Mouse (Mus musculus) cortical plate, adult 2 months (tissue): ENCODE results near the gene Pih1d1.

Source experiments
- CTCF ChIP-seq: fragments of 200-500 bp; IDR thresholded peaks from 2 replicates; pipeline ENCODE4 v1.5.1; 2011; ENCODE audit warnings: mild to moderate bottlenecking, control low read depth, low read length; ENCODE audit not compliant: insufficient read depth; ENCODE audit errors: extremely low read depth
- POLR2A ChIP-seq: fragments of 200-500 bp; IDR thresholded peaks from 2 replicates; pipeline ENCODE4 v1.6.1; 2011; ENCODE audit warnings: mild to moderate bottlenecking, low read length, control low read depth; ENCODE audit not compliant: insufficient read depth; ENCODE audit errors: extremely low read depth

GRCm38 (mm10) chr7:45131850-45132249, 22.3 kb upstream of the Pih1d1 start:
- TF ChIP-seq POLR2A: no peak
- no peak for TF ChIP-seq CTCF
